Mouse (Mus musculus): Measurements from ENCODE around the gene Cript. TPM values are rescaled to one million over a fixed set of nuclear protein-coding genes. Genes with fewer than 3 reads are reported as not detected.

Gene Cript
- polyA plus RNA-seq, 1 experiment from 2014 or later: 161 TPM

- no peaks in the 10 kb centered on the region for H3K4me1 ChIP-seq
- no peak overlapping the region for H3K27ac ChIP-seq (replicated peaks)
- no peaks in the 10 kb centered on the region for H3K27me3 ChIP-seq (ENCODE audit: low read depth, poor library complexity, severe bottlenecking)
- no peak for DNase-seq (ENCODE audit: low spot score)
- no peak overlapping the region for H3K4me3 ChIP-seq
- H3K36me3 ChIP-seq: peaks cover 32% of the 10 kb centered on the region
- no peaks in the 10 kb centered on the region for H3K9me3 ChIP-seq (replicated peaks)
- WGBS: 95% methylated on average over 13 of the region's 13 CpGs
Measured at GRCm38 (mm10) chr17:87011301-87012019, 13.9 kb upstream of the Cript start.

- 95% methylated on average over 5 of the region's 5 CpGs for WGBS
- Histone ChIP-seq H3K4me1 (peaks cover 15% of the 10 kb centered on the region), H3K4me3 (no peak overlapping the region), H3K27ac (replicated peaks) (no peak overlapping the region), H3K27me3 (ENCODE audit: low read depth, poor library complexity, severe bottlenecking) (no peaks in the 10 kb centered on the region), H3K9me3 (replicated peaks) (no peaks in the 10 kb centered on the region), H3K36me3 (peaks cover 55% of the 10 kb centered on the region)
- DNase-seq (ENCODE audit: low spot score): no peak
Measured at GRCm38 (mm10) chr17:87019692-87020091, 5.7 kb upstream of the Cript start.

GRCm38 (mm10) chr17:87024491-87025242 lies 683 bp upstream of the Cript start:
- no peaks in the 10 kb centered on the region; the same call in 1 of the 2 replicates for H3K9me3 ChIP-seq (replicated peaks)
- peaks cover 23% of the 10 kb centered on the region for H3K4me1 ChIP-seq
- H3K27me3 ChIP-seq (ENCODE audit: low read depth, poor library complexity, severe bottlenecking): no peaks in the 10 kb centered on the region
- H3K27ac ChIP-seq (replicated peaks): peak overlapping the region; percentile 86
- 1% methylated on average over 55 of the region's 55 CpGs for WGBS
- peak overlapping the region; percentile 97 for H3K4me3 ChIP-seq
- DNase-seq (ENCODE audit: low spot score): no peak
- H3K36me3 ChIP-seq: peaks cover 38% of the 10 kb centered on the region

- H3K4me3 ChIP-seq: no peak overlapping the region
- WGBS: 61% methylated on average over 10 of the region's 10 CpGs
- H3K36me3 ChIP-seq: peaks cover 51% of the 10 kb centered on the region
- no peak for DNase-seq (ENCODE audit: low spot score)
- H3K4me1 ChIP-seq: no peaks in the 10 kb centered on the region
- H3K9me3 ChIP-seq (replicated peaks): no peaks in the 10 kb centered on the region
- H3K27me3 ChIP-seq (ENCODE audit: low read depth, poor library complexity, severe bottlenecking): no peaks in the 10 kb centered on the region
- no peak overlapping the region for H3K27ac ChIP-seq (replicated peaks)
Measured at GRCm38 (mm10) chr17:87036141-87037073, 11.1 kb downstream of the Cript start.

GRCm38 (mm10) chr17:87038496-87038895 lies 13.1 kb downstream of the Cript start:
- Histone ChIP-seq H3K9me3 (replicated peaks) (no peaks in the 10 kb centered on the region), H3K4me1 (no peaks in the 10 kb centered on the region), H3K27ac (replicated peaks) (no peak overlapping the region), H3K4me3 (no peak overlapping the region), H3K36me3 (peaks cover 33% of the 10 kb centered on the region), H3K27me3 (ENCODE audit: low read depth, poor library complexity, severe bottlenecking) (no peaks in the 10 kb centered on the region)
- 93% methylated on average over 5 of the region's 5 CpGs for WGBS
- no peak for DNase-seq (ENCODE audit: low spot score)

GRCm38 (mm10) chr17:87041739-87042138 lies 16.4 kb downstream of the Cript start:
- Histone ChIP-seq H3K4me3 (no peak overlapping the region), H3K27ac (replicated peaks) (no peak overlapping the region), H3K36me3 (peaks cover 14% of the 10 kb centered on the region), H3K9me3 (replicated peaks) (no peaks in the 10 kb centered on the region), H3K27me3 (ENCODE audit: low read depth, poor library complexity, severe bottlenecking) (no peaks in the 10 kb centered on the region), H3K4me1 (peaks cover 2% of the 10 kb centered on the region; the same call in 1 of the 2 replicates)
- no peak for DNase-seq (ENCODE audit: low spot score)
- 75% methylated on average over 19 of the region's 19 CpGs for WGBS

- Histone ChIP-seq H3K27me3 (ENCODE audit: low read depth, poor library complexity, severe bottlenecking) (no peaks in the 10 kb centered on the region), H3K9me3 (replicated peaks) (no peaks in the 10 kb centered on the region), H3K36me3 (no peaks in the 10 kb centered on the region), H3K27ac (replicated peaks) (no peak overlapping the region), H3K4me3 (no peak overlapping the region), H3K4me1 (peaks cover 2% of the 10 kb centered on the region; the same call in 1 of the 2 replicates)
- 2% methylated on average over 15 of the region's 15 CpGs for WGBS
- DNase-seq (ENCODE audit: low spot score): peak; percentile 87
Measured at GRCm38 (mm10) chr17:87044364-87044763, 19.0 kb downstream of the Cript start.

- 84% methylated on average over 8 of the region's 8 CpGs for whole genome bisulfite sequencing
Measured at GRCm38 (mm10) chr17:87044796-87045195, 19.4 kb downstream of the Cript start.

GRCm38 (mm10) chr17:87049696-87050095 lies 24.3 kb downstream of the Cript start:
- Histone ChIP-seq H3K36me3 (no peaks in the 10 kb centered on the region), H3K4me3 (no peak overlapping the region), H3K4me1 (peaks cover 3% of the 10 kb centered on the region; the same call in 1 of the 2 replicates), H3K9me3 (replicated peaks) (no peaks in the 10 kb centered on the region), H3K27me3 (ENCODE audit: low read depth, poor library complexity, severe bottlenecking) (no peaks in the 10 kb centered on the region), H3K27ac (replicated peaks) (no peak overlapping the region)
- WGBS: 66% methylated on average over 5 of the region's 5 CpGs
- no peak for DNase-seq (ENCODE audit: low spot score)

More at GRCm38 (mm10) chr17:87044796-87045195, 19.4 kb downstream of the Cript start:
- Histone ChIP-seq H3K4me1 (peaks cover 2% of the 10 kb centered on the region; the same call in 1 of the 2 replicates), H3K27ac (replicated peaks) (no peak overlapping the region), H3K9me3 (replicated peaks) (no peaks in the 10 kb centered on the region), H3K4me3 (no peak overlapping the region), H3K27me3 (ENCODE audit: low read depth, poor library complexity, severe bottlenecking) (no peaks in the 10 kb centered on the region), H3K36me3 (no peaks in the 10 kb centered on the region)
- DNase-seq (ENCODE audit: low spot score): no peak

- no peak for DNase-seq (ENCODE audit: low spot score)
- H3K27ac ChIP-seq (replicated peaks): no peak overlapping the region
- whole genome bisulfite sequencing: 77% methylated on average over 9 of the region's 9 CpGs
Measured at GRCm38 (mm10) chr17:87050469-87051175, 25.3 kb downstream of the Cript start.

GRCm38 (mm10) chr17:87051652-87052051 lies 26.3 kb downstream of the Cript start:
- Histone ChIP-seq H3K9me3 (replicated peaks) (no peaks in the 10 kb centered on the region), H3K36me3 (no peaks in the 10 kb centered on the region), H3K4me1 (peaks cover 9% of the 10 kb centered on the region; the same call in 1 of the 2 replicates), H3K27ac (replicated peaks) (no peak overlapping the region), H3K4me3 (no peak overlapping the region), H3K27me3 (ENCODE audit: low read depth, poor library complexity, severe bottlenecking) (no peaks in the 10 kb centered on the region)
- no peak for DNase-seq (ENCODE audit: low spot score)
- WGBS: 93% methylated on average over 1 of the region's 1 CpGs

More at GRCm38 (mm10) chr17:87050469-87051175, 25.3 kb downstream of the Cript start:
- H3K27me3 ChIP-seq (ENCODE audit: low read depth, poor library complexity, severe bottlenecking): no peaks in the 10 kb centered on the region
- no peaks in the 10 kb centered on the region for H3K36me3 ChIP-seq
- peaks cover 9% of the 10 kb centered on the region; the same call in 1 of the 2 replicates for H3K4me1 ChIP-seq
- H3K9me3 ChIP-seq (replicated peaks): no peaks in the 10 kb centered on the region
- no peak overlapping the region for H3K4me3 ChIP-seq

- no peaks in the 10 kb centered on the region for H3K9me3 ChIP-seq (replicated peaks)
- H3K4me3 ChIP-seq: no peak overlapping the region
- no peak for DNase-seq (ENCODE audit: low spot score)
- no peaks in the 10 kb centered on the region for H3K36me3 ChIP-seq
- 81% methylated on average over 1 of the region's 1 CpGs for WGBS
- H3K4me1 ChIP-seq: peaks cover 9% of the 10 kb centered on the region; the same call in 1 of the 2 replicates
- no peaks in the 10 kb centered on the region for H3K27me3 ChIP-seq (ENCODE audit: low read depth, poor library complexity, severe bottlenecking)
- H3K27ac ChIP-seq (replicated peaks): no peak overlapping the region
Measured at GRCm38 (mm10) chr17:87052432-87052831, 27.1 kb downstream of the Cript start.
